Mouse (Mus musculus): ENCODE measurements around the gene Lmx1a. TPM values are rescaled to one million over a fixed set of nuclear protein-coding genes. Genes with fewer than 3 reads are reported as not detected.

The Lmx1a gene
- total and polyA plus RNA-seq, 3 experiments: 0.02 TPM; not detected in 2

GRCm38 (mm10) chr1:167660521-167661101 is 28.4 kb upstream of the Lmx1a start:
- Histone ChIP-seq H3K27me3 (ENCODE audit: control insufficient read depth, insufficient read depth, low read length) (peaks cover 5% of the 10 kb centered on the region), H3K4me1 (ENCODE audit: control insufficient read depth, insufficient read depth, low read length) (no peaks in the 10 kb centered on the region), H3K79me2 (replicated peaks; ENCODE audit: control insufficient read depth, insufficient read depth, low read length) (no peaks in the 10 kb centered on the region), H3K36me3 (ENCODE audit: control insufficient read depth, insufficient read depth, low read length) (no peaks in the 10 kb centered on the region), H3K27ac (no peak overlapping the region), H3K4me3 (no peak overlapping the region), H3K9ac (ENCODE audit: low read depth, low read length) (no peak overlapping the region)
- intact Hi-C loops (cut with DNase I): no loop called here
- WGBS: 2% methylated on average over 21 of the region's 21 CpGs
- DNase-seq: peak; percentile 60 to 71
- TF ChIP-seq EP300 (IDR thresholded peaks at IDR 0.05; ENCODE audit: insufficient read depth, low read depth, low read length): no peak
- TF ChIP-seq POLR2A (IDR thresholded peaks at IDR 0.05; ENCODE audit: insufficient read depth, low read depth, low read length): no peak
- no peak for TF ChIP-seq CTCF (IDR thresholded peaks at IDR 0.05)

- no peak overlapping the region for H3K4me3 ChIP-seq
- TF ChIP-seq POLR2A (IDR thresholded peaks at IDR 0.05; ENCODE audit: insufficient read depth, low read depth, low read length): no peak
- TF ChIP-seq CTCF (IDR thresholded peaks at IDR 0.05): no peak
- no peak for TF ChIP-seq EP300 (IDR thresholded peaks at IDR 0.05; ENCODE audit: insufficient read depth, low read depth, low read length)
- H3K79me2 ChIP-seq (replicated peaks; ENCODE audit: control insufficient read depth, insufficient read depth, low read length): no peaks in the 10 kb centered on the region
- no peaks in the 10 kb centered on the region for H3K36me3 ChIP-seq (ENCODE audit: control insufficient read depth, insufficient read depth, low read length)
- 1% methylated on average over 19 of the region's 19 CpGs for WGBS
- H3K4me1 ChIP-seq (ENCODE audit: control insufficient read depth, insufficient read depth, low read length): no peaks in the 10 kb centered on the region
- intact Hi-C loops (cut with DNase I): no loop called here
- H3K27ac ChIP-seq: no peak overlapping the region
- no peak overlapping the region for H3K9ac ChIP-seq (ENCODE audit: low read depth, low read length)
- peak; percentile 52 to 54 for DNase-seq
- H3K27me3 ChIP-seq (ENCODE audit: control insufficient read depth, insufficient read depth, low read length): peaks cover 5% of the 10 kb centered on the region
Measured at GRCm38 (mm10) chr1:167661123-167661522, 27.9 kb upstream of the Lmx1a start.

DNA sequence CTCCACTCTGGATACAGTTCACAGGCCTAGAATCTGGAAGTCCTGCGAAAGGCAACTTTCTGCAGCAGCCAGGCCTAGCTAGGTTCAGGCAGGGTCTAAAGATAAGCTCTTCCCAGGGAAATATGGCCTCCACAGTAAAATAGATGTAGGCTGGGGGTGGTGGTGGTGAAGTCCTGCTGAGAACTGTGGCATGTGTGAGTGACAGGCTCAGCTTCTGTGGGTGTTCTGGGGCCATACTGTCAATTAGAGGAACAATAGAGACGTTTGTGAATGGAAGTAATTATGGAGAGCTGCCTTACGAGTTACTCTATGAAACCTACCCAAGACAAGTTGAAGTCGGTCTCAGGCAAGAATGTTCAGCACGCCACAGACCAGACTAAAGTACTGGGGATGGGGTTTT is 25.9 kb upstream of the Lmx1a start:
- Histone ChIP-seq H3K27me3 (ENCODE audit: control insufficient read depth, insufficient read depth, low read length) (peaks cover 5% of the 10 kb centered on the region), H3K36me3 (ENCODE audit: control insufficient read depth, insufficient read depth, low read length) (no peaks in the 10 kb centered on the region), H3K4me1 (ENCODE audit: control insufficient read depth, insufficient read depth, low read length) (peaks cover 2% of the 10 kb centered on the region; the same call in 1 of the 2 replicates), H3K9ac (ENCODE audit: low read depth, low read length) (no peak overlapping the region), H3K27ac (no peak overlapping the region), H3K79me2 (replicated peaks; ENCODE audit: control insufficient read depth, insufficient read depth, low read length) (no peaks in the 10 kb centered on the region), H3K4me3 (no peak overlapping the region)
- 79% methylated on average over 5 of the region's 5 CpGs for WGBS
- no peak for DNase-seq
- TF ChIP-seq EP300 (IDR thresholded peaks at IDR 0.05; ENCODE audit: insufficient read depth, low read depth, low read length) (no peak), CTCF (IDR thresholded peaks at IDR 0.05) (no peak), POLR2A (IDR thresholded peaks at IDR 0.05; ENCODE audit: insufficient read depth, low read depth, low read length) (no peak)
- intact Hi-C loops (cut with DNase I): no loop called here

DNA sequence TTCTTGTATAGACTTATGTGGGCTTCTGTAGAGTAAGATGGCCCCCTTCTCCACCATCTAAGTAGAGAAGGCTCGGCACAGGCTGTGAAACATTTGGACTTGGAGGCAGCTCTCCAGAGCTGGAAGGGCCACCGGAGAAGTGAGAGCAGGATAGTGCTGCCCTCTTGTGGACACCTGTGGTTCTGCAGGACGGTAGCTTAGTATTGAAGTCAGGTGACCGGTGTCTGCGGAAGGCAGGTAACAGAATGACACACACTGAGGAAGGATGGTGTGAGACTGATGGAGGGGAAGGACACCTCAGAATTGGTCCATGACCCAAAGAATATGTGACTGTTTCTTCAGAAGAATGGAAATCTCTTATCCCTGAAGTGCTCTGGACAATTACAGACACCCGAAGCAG is 19.2 kb upstream of the Lmx1a start:
- H3K4me1 ChIP-seq (ENCODE audit: control insufficient read depth, insufficient read depth, low read length): peaks cover 2% of the 10 kb centered on the region; the same call in 1 of the 2 replicates
- H3K27me3 ChIP-seq (ENCODE audit: control insufficient read depth, insufficient read depth, low read length): no peaks in the 10 kb centered on the region
- no peak overlapping the region for H3K9ac ChIP-seq (ENCODE audit: low read depth, low read length)
- H3K4me3 ChIP-seq: no peak overlapping the region
- DNase-seq: peak; percentile 36 to 64
- no peaks in the 10 kb centered on the region for H3K79me2 ChIP-seq (replicated peaks; ENCODE audit: control insufficient read depth, insufficient read depth, low read length)
- intact Hi-C loops (cut with DNase I): no loop called here
- no peaks in the 10 kb centered on the region for H3K36me3 ChIP-seq (ENCODE audit: control insufficient read depth, insufficient read depth, low read length)
- H3K27ac ChIP-seq: no peak overlapping the region
- WGBS: 35% methylated on average over 6 of the region's 6 CpGs
- peak; percentile 91 for TF ChIP-seq CTCF (IDR thresholded peaks at IDR 0.05)
- no peak for TF ChIP-seq EP300 (IDR thresholded peaks at IDR 0.05; ENCODE audit: insufficient read depth, low read depth, low read length)
- TF ChIP-seq POLR2A (IDR thresholded peaks at IDR 0.05; ENCODE audit: insufficient read depth, low read depth, low read length): no peak

- Histone ChIP-seq H3K79me2 (replicated peaks; ENCODE audit: control insufficient read depth, insufficient read depth, low read length) (no peaks in the 10 kb centered on the region), H3K27me3 (ENCODE audit: control insufficient read depth, insufficient read depth, low read length) (no peaks in the 10 kb centered on the region), H3K27ac (no peak overlapping the region), H3K4me1 (ENCODE audit: control insufficient read depth, insufficient read depth, low read length) (peaks cover 2% of the 10 kb centered on the region; the same call in 1 of the 2 replicates), H3K9ac (ENCODE audit: low read depth, low read length) (no peak overlapping the region), H3K36me3 (ENCODE audit: control insufficient read depth, insufficient read depth, low read length) (no peaks in the 10 kb centered on the region), H3K4me3 (no peak overlapping the region)
- no peak for DNase-seq
- WGBS: 18% methylated on average over 17 of the region's 17 CpGs
- intact Hi-C loops (cut with DNase I): no loop called here
- TF ChIP-seq CTCF (IDR thresholded peaks at IDR 0.05): no peak
- no peak for TF ChIP-seq POLR2A (IDR thresholded peaks at IDR 0.05; ENCODE audit: insufficient read depth, low read depth, low read length)
- no peak for TF ChIP-seq EP300 (IDR thresholded peaks at IDR 0.05; ENCODE audit: insufficient read depth, low read depth, low read length)
Measured at GRCm38 (mm10) chr1:167672433-167672987, 16.5 kb upstream of the Lmx1a start.

DNA sequence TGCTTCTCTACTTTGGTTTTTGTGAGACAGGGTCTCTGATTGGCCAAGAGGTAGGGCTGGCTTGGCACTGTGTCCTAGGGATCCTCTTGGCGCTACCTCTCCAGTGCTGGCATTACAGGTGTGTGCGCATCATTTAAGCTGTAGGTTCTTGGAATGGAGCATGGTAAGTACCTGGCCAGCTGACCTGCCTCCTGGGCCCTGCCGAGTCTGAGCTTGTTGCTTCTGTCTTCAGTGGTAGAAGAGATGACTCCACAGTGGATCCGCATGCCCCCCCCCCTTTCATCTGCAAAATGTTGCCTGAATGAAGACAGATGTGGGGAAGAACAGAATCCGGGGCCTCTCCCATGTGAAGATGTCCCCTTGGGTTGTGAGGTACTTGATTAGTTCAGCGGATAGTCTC is 10.0 kb upstream of the Lmx1a start:
- Histone ChIP-seq H3K27me3 (ENCODE audit: control insufficient read depth, insufficient read depth, low read length) (0 out of 2 replicates have a peak, but pooled peaks cover 1% of the 10 kb centered on the region), H3K9ac (ENCODE audit: low read depth, low read length) (no peak overlapping the region), H3K4me3 (no peak overlapping the region), H3K27ac (no peak overlapping the region), H3K4me1 (ENCODE audit: control insufficient read depth, insufficient read depth, low read length) (no peaks in the 10 kb centered on the region), H3K79me2 (replicated peaks; ENCODE audit: control insufficient read depth, insufficient read depth, low read length) (no peaks in the 10 kb centered on the region), H3K36me3 (ENCODE audit: control insufficient read depth, insufficient read depth, low read length) (no peaks in the 10 kb centered on the region)
- intact Hi-C loops (cut with DNase I): no loop called here
- DNase-seq: no peak
- WGBS: 93% methylated on average over 6 of the region's 6 CpGs
- TF ChIP-seq CTCF (IDR thresholded peaks at IDR 0.05): no peak
- TF ChIP-seq POLR2A (IDR thresholded peaks at IDR 0.05; ENCODE audit: insufficient read depth, low read depth, low read length): no peak
- TF ChIP-seq EP300 (IDR thresholded peaks at IDR 0.05; ENCODE audit: insufficient read depth, low read depth, low read length): no peak
